Mouse (Mus musculus) heart, adult 9 months (tissue): Measurements from ENCODE around the gene Sis.

Experiments
- DNase-seq, 2 experiments: peaks; one replicate each; pipeline ENCODE4 v3.0.0; 2022; ENCODE audit warnings: low spot score in 2 of 2

Gene Sis

DNA sequence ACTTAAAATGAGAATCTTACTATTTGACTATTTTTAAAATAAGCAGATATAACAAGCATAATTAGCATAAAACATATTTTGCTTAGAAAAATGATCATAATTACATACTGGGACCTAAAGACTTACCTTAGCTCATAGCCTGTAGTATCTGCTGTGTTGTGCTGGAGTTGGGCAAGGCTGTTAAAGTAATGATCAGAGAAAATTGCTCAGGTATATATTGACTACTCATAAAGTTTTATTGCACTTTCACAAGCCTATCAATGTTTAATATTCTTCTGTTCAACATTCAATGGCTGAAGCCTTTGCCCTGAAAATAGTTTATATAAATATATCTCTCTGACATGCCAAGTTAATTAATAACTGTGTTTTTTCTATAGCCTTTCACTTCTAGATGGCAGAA lies at the start of gene Sis:
Gene Sis (minus strand): TSS at position 189 of the 400 bp plus-strand sequence.
- DNase-seq, result no peak

DNA sequence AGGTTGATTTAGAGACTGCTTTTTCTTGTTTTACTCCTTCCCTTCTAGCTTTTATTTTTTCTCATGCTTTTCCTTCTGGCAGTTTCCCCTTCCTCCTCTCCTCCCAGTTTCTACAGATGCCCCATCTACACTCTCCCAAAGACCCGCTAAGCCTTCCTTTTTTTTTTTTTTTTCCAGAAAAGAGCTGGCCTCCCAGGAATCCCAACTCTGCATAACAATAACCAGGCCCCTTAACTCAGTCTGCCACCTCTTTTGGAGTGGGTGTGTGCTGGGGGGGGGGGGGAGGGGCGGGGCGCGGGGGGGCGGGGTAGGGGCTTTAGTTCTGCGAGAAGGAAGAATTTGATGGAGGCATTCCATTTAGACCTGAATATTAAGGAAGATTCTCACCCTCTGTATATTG lies 38.4 kb upstream of the Sis start:
- no peak for DNase-seq

DNA sequence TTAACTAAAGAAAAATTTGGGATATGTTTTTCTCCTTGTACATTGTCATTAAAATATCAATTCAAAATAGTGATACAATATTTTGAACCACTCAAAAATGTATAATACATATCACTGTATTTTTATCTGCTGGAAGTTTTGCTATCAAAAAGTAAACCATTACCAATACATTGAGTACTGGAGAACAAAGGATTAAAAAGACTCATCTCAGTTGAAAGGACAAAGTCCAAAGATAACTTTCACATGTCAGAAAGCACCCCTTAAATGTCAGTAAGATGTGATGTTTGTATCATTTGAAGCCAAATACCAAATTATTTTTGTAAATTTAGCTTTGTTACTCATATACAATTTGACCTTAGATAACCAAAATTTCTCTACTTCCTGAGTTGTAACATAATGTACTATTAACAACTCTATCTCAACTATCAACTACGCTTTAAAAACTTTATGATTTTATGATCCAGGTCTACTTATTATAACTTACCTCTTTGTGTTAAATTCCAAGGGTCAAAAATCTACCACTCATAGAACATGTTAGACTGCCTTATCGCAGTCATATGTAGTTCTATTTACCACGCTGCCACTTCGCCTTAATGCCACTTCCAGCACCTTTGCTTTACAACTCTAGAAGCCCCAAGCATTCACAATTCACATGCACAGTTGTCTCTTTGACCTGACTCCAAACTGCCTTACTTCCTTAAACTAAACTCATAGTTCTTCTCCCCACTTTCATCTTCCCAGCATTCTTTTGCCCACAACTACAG lies 35.5 kb upstream of the Sis start:
- DNase-seq, result no peak

DNA sequence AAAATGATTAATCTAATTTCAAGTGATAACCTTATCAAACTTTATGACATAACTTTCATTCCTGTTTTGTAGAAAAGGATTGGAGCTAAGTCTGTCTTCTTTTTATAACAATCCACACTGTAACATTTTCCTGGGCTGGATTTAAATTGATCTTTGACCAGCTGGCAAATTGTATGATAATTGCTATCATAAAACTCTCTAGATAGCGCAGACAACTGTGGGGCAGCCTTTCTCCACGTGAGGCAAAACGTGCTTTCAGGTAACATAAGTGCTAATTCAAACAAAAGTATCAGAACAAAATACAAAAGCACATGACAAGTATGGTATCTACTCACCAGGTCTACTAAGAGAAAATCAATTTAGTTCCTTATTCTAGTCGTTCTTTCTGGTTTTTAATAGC lies 29.9 kb upstream of the Sis start:
- DNase-seq, result no peak

DNA sequence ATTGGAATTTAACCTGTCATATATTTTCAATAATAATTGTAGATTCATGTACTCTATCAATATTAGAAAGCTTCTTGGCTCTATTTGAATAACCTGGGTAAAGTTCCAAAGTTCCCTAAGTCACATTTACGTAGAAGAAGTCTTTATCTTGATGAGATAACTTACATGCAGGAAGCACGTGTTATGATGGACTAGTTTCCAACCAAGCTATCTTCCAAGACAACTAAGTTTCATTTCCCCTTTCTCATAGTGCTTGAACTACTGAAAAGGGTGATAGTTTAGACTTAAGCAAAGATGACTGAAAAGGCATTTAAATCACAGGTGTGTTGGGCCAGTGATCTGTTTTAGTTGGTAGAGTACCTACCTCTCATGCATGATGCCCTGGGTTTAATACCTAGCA lies 23.3 kb upstream of the Sis start:
- no peak for DNase-seq

DNA sequence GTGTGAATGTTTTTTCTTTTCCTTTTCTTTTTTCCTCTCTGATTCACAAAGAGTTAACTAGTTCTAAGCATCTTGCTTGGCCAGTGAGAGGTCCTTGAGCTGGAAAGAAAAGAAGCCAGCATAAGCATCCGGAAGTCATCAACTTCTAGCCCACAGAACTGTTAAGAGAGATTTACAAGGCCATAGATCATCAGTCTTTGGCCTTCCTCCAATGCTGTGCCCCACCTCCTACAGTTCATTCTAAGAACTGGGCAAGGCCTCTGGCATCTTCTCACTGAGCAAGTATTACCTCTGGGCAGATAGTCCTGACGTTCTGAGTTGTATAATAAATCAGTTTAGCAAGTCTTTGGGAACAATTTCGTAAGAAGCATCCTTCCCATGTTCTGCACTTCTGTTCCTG lies 8.9 kb upstream of the Sis start:
- DNase-seq, result no peak

DNA sequence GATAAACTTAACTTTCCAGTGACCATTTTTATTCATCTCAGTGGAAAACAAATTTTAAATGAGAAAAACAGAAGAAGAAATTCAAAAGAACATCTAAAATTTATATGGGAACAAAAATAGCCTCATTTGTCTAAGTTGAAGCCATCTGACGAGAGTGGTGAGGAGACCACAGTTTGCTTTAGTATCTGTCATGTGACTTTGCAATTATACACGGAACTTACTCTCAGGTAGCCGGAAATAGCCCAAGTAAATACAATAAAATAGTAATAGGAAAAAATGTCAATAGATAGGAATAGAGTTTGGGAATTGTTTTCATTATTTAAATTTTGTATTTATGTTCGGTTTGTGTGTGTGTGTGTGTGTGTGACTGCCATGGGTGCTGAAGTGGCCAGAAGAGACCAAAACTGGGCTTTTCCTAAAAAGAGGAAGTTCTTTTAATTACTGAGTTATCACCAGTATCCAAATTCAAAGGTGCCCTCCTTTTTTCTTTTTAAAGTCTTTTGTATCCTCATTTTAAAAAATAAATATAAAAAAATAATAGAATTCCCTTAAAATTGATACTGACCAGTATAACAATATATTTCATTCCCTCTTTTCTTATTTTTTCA lies 48.6 kb downstream of the Sis start:
- no peak for DNase-seq

DNA sequence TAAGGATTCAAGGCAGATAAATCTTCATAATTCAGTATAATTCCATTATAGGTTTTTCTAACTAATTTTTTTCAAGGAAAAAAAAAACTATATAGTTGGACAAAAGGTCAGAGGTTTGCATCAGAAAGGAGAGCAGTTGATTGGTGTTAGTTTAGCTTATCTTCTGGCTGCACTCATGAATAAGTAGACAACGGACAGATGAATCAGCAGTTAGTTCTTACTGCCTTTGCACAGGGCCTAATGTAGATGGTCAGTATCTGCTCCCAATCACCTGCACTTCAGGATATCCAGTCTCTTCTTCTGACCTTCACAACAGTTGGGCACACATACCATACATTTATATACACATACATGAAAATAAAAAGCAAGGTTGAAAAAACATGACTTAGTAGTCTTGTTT lies 85.2 kb downstream of the Sis start:
- no peak for DNase-seq

DNA sequence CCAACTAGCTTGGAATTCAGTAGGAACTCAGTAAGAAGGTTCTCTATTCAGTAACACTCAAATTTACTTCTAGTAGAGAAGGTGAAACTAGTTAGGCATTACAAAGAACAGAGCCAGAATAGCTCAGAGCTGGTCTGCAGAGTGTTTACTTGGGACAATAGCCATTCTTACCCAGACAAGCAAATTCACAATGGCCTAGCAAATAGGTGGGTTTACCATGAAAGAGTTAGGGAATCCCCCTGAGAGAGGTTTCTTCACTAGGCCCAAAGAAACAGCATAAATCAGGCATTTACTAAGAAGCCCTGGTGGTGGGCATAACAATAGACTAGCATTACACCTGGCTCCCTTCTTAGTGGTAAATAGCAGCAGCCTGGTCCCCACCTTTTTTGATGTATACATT lies 99.5 kb downstream of the Sis start:
- no peak for DNase-seq

DNA sequence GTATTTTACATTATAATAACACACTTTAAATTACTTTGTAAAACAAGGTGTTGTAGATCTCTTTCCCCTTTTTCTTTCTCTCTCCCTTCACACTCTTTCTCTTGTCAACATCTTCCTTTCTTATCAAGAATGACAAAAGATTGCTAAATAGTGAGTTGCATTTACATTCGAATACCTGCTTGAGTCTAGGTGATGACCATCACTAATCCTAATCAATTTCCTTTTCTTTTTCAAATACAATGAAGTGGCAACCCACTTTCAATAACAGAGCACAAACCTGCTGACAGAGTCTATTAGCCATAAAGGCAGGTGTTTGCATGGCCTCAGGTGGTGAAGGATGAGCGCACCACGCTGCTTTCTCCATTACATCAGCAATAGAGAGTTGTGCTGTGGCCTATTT lies 108.9 kb downstream of the Sis start:
- no peak for DNase-seq

DNA sequence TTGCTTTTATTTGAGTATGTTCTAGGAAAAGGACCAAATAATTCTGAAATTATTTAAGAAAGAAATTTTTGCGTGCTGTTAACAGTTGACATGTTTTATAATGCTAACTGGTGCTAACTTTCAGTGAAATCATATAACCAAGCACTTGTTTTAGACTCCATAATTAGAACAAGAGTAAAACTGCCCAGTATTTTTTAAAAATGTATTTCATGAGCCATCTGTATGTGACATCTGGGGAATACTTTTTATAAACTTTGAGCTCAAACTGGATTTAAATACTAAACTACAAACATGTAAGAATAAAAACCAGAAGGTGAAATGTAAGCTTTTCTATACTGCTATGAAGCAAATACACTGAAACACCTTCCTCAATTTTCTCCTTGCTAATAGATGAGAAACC lies 112.3 kb downstream of the Sis start:
- no peak for DNase-seq

DNA sequence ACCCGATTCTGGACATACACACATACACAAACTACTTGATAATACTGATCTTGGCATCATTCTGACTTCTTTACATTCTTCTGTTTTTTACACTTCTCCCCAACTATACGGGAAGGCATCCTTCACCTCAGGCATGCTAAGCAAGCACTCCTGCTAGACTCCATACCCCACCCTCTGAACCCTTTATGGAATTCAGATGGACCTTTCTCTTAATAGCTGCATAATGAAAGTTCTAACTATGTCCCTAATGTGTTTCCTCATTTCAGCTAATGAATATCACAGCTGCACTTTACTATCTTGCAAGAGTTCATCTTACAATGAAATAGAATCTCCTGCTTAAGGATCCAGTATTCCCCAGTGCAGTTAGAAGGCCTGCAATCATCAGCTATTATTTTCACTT lies 127.0 kb downstream of the Sis start:
- DNase-seq, result no peak
